Mouse (Mus musculus) thymus, postnatal 36 days (tissue): ENCODE results near the gene Ncstn.

Experiments
- DNase-seq, 2 experiments: peaks; one replicate each; pipeline ENCODE4 v3.0.0; 2022; ENCODE audit warnings: mixed read lengths in 2 of 2

Ncstn gene

DNA sequence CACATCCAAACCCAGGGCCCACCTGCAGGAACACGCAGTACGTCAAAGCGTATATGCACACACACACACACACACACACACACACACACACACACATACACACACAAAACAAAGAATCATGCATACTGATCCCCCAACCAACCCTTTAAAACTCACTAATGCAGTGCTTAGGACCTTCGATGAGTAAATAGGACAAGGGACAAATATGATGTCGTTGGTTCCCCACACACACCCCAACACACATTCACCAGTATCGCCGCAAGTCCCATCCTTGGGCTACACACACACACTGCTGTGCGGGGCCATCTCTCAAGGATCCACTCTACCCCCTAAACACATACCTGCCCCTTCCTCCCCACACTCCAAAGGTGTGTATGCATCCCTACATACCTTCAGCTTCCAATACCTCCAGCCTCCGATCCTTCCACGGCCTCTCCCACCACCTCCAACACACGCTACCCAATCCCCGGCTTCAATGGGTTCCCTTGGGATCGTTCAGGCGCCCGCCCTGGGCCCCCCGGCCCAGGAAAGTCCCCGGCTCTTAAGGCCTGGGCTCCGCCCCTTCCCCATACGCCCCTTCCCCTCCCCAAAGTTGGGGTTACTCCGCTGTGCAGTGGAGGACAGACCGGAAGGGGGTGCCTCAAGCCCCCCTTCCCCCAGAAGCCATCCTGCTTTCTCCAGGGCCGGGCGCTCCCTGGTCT lies 56.2 kb downstream of the Ncstn start:
- DNase-seq: peak; percentile 61 to 76

DNA sequence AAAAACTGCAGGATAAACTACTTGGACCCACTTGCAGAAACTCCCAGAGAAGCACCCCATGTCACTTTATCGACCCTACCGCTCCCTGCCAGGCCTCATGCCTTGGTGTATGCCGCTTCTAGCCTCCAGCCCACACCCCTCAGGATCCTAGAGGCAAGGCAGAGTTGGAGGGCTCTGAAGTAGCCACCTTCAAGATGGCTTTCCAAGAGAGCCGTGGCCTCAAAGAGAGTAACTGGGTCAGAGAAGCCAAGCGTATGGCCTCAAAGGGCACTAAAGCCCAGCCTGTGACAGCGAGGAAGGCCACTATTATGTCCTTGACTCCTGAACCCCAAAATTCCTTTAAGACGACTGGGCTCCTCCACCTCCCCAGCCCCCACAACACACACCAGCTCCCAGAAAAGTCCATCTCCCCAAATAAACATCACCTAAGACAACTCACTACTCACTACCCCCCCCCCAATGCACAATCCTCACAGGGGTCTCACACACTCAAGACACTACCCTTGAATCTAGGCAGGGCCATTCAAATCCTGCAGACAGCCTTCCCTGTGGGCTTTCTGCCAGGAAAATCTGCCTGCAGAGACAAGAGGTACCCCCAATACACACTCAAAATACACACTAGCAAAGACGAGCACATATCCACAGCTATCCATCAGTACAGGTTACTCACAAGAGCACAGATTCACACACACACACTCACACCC lies 57.2 kb downstream of the Ncstn start:
- DNase-seq: no peak

DNA sequence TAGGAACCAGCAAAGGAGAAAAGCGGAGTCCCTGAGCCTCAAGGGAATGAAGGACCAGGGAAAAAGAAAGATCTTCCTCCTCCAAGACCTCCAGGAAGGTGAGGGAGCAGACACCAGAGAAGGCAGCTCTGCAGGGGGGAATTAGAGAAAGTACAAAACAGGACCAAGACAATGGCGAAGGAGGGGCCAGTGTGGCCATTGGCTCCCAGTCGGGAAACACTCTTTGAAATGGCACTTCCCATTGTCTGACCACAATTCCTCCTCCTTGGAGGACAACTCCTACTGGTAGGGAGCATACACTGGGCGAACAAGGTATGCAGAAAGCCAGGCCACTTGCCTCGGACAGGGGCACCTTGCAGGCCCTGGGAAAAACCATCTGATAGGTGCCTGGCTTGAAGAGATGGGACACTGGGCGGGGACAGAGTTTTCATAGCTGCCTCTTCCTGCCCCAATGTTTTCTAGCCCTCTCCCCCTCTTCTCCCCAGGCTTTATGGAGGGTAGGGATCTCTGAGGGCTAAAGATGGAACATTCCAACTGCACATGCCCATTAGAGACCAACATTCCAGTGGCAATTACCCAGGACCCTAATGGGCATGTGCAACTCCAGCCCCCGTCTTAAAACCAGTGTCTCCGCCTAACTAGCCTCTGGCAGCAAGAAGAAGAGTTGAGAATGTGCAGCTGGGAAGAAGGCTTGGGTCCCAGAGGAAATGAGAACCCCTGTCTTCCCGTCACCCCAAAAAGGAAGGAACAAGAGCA lies 58.3 kb downstream of the Ncstn start:
- DNase-seq: no peak

DNA sequence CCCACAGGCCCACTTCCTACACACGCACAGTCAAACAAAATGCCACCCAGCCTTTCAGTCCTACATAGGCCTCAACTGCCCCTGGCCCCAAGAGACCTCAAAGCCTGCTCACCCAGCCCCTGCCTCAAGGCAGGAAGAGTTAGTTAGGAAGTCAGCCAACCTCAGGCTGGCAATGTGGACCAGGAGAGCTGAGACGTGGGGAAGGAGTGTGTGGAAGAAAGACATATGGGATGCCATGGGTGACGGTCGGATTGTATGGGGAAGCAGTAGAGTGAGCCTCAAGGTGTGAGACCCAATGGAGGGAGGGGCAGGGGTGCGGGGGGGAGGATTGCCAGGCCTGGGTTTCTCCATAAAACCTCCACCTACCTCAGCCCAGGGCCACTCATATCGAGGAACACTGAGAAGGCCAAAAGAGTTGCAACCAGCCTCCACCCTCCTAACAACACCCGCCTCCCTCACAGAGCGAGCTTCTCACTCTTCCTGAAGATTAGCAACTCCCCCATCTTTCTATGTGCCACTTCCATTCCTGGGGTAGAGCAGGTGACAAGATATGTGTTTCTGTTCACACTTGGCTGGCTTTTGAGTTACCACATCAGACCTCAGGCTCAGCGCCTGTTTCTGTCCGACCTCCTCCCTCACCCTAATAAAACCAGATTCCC lies 62.6 kb downstream of the Ncstn start:
- no peak for DNase-seq

DNA sequence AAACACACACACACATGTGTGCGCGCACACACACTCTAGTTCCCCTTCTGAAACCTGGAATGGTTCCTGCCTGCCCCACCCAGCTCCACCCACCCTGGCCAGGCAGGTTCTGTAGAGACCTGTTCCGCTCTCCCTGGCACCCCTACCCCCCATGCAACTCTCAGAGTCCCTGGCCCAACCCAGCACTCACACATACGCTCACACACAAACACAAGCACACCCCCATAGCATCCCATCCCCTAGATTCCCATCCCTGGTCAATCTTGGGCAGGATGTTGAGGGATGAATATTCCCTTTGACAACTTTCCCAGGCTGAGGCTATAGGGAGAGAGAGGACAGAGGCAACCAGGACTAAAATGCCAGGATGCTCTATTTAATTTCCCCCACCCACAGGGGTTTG lies 63.3 kb downstream of the Ncstn start:
- DNase-seq: no peak

DNA sequence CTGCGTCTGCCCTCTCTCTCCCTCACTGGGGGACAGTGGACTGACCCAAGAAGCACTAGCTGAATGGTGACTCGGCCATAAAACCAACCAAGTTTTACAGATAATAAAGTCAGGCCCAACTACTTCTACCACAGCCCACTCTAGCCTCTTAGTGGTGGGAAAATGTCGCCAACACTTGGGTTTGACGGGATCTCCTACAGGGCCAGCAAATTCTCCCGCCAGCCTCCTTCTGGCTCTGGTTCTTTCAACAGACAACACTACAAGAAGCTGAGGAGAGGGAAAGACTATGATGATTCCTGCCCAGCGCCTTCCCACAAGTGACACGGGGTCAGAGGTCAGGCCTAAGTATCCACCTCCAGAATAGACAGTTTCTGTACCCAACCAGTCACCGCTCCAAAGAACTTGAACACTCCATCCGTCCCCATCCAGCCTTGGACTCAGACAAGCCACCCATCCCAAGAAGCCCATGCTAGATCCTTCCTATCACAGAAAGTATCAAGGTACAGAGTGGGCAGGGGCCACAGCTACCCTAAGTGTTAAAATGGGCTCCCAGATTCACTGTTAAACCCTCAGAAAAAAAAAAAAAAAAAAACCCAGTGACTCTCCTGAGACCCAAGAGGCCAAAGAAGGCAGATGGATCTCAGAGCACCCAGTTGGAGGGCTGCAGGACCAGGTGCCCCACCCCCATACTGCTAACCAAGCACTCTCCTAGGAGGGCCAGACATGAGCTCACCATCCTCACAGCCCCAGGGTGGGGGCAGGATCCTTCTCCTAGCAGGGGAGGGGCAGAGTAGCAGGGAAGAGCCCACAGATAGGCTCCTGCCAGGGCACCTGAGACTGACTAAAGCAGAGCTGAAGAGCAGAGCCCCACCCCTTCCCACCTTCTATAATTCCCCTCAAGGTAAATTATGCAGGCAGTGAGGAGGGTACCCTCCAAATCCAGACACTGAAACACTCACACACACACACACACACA lies 64.0 kb downstream of the Ncstn start:
- DNase-seq: no peak

DNA sequence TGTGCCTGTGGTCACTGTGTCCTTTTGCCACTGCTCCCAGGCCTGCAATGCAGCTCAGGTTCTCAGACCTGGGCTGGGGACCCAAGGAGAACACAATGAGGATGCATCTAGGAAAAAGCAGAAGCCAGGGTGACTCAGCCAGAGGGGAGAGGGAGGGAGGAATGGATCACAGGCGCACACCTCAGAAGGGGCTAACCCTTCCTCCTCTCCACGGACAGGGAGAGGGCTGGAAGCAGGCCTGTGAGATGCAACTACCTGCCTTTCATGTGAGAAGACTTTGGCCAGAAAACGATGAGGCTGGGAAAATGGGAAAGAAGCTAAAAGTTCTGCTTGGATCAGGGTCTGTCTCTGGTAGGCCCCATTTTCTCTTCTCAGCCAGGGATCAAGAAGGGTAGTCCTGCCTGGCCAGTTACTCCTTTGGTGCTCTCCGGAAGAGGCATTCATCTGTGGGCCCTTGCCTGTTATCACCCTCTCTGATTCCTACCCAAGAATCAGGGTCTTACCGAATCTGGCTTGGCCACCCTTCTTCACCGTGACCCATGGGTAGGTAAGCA lies 65.0 kb downstream of the Ncstn start:
- no peak for DNase-seq

DNA sequence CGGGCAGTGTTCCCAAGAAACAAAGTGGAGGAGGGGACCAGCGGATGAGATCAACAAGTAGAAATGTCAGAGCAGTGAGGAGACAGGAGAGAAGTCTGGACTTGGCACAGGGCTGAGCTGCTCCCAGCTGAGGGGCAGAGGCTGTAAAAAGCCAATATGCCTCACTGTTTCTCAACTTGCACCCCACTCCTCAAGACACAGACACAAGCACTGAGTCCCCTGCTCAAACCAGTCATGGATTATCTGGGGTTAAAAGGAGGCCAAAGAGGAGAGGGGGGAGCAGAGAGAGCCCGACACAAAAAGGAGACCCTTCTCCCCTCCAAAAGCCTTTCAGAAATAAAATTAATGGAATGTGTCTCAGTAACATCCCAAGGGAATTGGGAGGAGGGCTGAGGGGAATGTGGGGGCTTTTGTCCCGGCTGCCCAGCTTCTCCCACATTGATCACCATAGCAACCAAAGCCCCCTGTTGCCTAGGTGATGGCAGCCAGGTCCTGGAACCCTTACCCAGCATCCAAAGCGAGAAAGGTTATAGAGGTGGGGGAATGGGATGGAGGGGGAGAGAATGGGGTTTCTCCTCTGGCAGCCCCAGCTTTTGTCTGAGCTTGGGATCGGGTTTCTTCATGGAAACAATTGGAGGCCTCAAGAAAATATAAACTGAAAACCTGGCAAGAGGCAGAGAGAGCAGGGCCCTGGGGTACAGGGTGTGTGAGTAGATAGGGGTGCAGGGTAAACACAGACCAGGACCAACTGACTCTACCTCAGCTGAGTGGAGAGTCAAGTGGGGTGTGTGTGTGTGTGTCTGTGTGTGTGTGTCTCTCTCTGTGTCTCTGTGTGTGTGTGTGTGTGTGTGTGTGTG lies 65.7 kb downstream of the Ncstn start:
- no peak for DNase-seq

DNA sequence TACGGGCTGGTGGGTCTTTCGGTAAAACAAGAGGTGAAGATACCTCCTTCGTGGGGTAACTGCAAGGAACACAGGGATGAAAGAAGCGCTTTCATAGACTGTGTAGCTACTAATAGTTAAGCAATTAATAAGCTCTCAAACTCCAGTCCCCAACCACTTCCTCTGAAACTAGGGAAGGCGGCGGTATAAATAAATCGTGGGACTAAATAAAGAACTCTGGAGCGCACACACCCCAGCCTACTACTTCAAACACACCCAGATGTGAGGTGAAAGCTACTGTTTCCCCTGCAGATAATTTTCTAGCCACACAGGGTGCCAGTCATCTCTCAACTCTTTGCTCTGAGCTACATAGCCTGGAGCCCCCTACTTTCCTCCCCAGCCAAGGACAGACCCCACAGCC lies 66.6 kb downstream of the Ncstn start:
- DNase-seq: no peak
